Mouse (Mus musculus) spleen, adult 12 weeks (tissue): ENCODE results near the gene Sorbs2.

Source experiments
- DNase-seq: peaks from one replicate; pipeline ENCODE4 v3.0.0; 2022; ENCODE audit warnings: low spot score

Gene Sorbs2

GRCm38 (mm10) chr8:45507634-45508321 lies at the start of gene Sorbs2:
Gene Sorbs2 (plus strand): TSS chr8:45507788.
- DNase-seq = no peak

DNA sequence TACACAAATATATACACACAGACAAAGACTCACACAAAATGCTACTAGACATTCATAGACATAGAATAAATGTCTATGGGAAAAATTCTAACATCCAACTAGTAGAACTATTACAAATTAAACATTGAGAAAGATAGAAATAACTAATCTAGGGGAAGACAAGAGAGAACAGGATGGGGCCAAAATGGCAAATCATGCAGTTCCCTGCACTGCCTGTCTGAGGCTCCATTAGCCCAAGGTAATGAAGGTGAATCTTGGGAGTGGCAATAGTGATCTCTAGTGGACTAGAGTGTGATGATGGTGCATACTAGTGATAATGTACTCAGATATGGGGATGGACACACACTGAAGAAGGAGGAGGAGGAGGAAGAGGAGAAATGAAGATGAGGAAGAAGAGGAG lies 49.7 kb upstream of the Sorbs2 start:
- DNase-seq = no peak

- DNase-seq = no peak
Observed at GRCm38 (mm10) chr8:45469006-45469405, 38.6 kb upstream of the Sorbs2 start.

GRCm38 (mm10) chr8:45469507-45470178 lies 37.9 kb upstream of the Sorbs2 start:
- DNase-seq = no peak

- no peak for DNase-seq
Observed at GRCm38 (mm10) chr8:45480886-45481285, 26.7 kb upstream of the Sorbs2 start.

GRCm38 (mm10) chr8:45486281-45486680 lies 21.3 kb upstream of the Sorbs2 start:
- no peak for DNase-seq

- DNase-seq = no peak
Observed at GRCm38 (mm10) chr8:45503971-45504370, 3.6 kb upstream of the Sorbs2 start.

DNA sequence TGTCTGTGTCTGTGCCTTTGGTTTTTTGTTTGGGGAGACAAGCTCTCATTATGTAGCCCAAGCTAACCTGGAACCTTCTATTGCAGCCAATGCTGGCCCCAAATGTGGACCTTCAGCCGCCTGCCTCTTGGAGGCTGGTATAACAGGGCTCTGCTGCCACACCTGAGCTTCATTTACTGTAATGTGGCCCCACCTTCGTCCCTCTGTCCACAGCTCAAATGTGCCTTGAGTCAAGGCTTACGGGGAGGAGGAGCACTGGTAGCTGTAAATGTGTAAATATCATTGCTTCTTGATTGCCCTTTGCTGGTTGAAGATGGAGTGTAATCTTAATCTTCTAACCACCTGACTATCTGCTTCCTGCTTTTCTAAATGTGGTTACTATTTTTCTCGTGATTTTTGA lies 1.2 kb upstream of the Sorbs2 start:
- no peak for DNase-seq

- DNase-seq = no peak
Observed at GRCm38 (mm10) chr8:45507277-45507633, 333 bp upstream of the Sorbs2 start.

DNA sequence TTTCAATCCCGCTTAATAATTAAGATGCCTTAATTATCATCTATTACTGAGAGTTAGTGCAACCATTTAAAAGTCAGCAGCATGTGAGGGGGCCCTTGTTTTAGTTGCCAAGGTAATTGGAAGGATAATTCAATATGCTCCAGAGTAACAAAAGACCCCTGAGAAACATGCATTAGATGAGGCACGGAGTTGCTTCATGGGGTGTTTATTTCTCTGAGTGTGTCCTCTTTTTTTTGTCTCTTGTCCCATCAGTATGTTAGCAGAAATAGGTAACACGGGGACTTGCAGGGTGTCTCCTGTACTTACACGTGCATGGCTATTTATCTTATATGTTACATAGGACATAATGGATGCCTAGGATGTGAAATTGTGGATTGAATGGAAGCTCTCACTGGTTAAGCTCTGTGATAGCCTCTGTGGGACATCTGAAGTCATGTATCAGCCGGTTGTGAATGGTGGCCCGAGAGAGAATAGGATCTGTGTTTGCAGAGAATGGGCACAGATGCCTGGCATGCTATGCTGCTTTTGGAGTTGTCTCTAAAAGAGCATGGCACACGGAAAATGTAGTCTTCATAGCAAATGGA lies 1.0 kb downstream of the Sorbs2 start:
- no peak for DNase-seq

DNA sequence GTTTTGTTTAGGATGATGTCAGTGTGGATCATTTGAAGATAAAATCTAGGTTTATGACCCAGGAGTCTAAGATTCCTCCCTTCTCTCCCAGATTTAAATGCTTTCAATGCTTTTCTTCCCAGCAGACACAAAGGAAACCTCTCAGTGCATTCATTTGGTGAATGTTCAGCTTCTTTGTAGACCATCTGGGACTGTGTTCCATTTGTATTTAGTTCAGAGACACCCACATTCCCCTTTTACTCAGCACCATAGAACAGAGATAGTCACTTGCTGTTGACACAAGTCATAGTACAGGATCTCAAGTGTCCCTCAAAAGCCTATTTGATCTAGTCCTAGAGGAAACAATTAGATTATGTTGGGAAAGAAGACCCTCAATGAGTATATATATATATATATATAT lies 4.8 kb downstream of the Sorbs2 start:
- DNase-seq = no peak

DNA sequence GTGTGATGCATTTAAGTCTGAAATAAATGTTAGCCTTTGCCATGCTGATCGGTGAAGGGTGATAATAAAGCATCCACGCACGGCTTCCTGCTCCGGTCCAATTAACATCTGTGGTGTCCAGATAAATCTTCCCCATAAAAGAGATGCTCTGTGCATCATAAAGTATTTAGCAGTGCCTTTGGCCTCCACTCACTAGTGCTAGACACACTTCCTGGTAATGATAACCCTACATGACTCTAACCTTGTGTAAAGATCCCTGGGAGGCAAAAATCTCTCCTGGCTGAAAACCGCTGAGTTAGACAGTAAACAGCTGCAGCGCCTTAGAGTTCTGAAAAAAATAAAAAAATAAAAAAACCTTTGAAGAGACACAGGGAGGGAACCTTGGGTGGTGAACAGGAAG lies 14.0 kb downstream of the Sorbs2 start:
- DNase-seq = no peak

DNA sequence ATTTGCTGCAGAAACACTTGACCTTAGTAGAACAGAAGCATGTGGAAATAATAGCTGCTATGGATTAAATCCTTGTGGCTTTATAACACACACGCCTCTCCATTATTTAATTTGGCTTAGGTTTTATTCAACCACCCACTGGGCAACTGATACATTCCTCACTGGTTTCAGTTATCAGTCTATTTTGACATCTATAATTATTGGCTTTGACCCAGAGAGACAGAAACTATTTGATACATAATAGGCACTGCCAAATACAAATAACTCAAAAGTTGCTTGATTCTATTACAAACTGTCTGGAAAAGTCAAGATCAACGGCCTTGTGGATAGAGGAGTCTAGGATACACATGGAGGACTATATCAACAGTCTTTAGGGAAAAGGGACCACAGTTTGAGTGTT lies 20.1 kb downstream of the Sorbs2 start:
- DNase-seq = no peak

DNA sequence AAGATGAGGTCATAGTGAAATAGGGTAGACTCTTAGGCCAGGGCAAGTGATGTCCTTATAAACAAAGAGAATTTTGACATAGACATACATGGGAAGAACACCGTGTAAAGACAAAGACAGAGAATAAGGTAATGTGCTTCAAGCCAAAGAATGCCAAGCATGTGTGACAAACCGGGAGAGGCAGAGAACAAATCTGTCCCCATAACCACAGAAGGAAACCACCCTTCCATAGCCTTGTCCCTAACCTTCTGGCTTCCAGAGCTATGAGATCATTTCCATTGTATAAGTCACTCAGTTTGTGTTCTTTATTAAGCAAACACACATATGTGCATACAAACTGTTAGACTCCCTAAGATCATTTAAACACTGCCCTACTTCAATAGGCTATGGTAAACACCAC lies 21.3 kb downstream of the Sorbs2 start:
- no peak for DNase-seq

GRCm38 (mm10) chr8:45536578-45536977 lies 29.0 kb downstream of the Sorbs2 start:
- DNase-seq = no peak

- DNase-seq = no peak
Observed at GRCm38 (mm10) chr8:45540513-45540912, 32.9 kb downstream of the Sorbs2 start.

DNA sequence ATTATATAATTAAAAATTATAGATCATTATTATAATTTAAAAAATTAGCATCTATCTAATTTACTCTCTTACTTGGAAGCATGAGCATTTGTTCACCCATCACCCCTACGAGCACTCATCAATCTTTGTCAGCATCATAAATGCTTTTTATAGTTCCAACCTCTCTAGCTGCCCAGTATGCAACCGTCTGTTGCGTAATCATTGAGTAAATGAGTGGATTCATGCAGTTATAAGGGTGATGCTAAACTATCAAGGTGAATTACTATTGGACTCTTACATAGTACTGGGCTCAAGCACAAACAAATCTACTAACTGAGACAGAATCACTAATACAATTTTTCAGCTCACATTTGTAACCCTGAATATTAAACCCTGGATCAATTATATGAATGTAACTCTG lies 44.6 kb downstream of the Sorbs2 start:
- DNase-seq = no peak

DNA sequence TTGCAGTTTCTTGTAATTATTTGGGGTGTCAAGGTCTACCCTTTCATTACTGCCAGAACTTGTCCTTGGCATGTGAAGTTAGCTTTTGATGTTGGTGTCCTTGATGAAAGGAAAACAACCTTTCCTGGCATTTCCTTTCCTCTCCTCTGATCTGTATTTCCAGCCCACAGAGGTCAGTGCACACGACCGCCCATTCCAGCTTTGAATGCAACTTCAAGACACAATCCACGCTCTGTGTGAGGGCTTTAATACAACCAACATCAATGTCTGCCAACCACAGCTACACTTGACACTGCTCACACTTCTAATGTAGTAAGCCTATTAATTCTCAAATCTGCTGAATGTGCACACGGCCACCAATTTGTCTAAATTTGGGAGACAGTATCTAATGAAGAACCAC lies 47.0 kb downstream of the Sorbs2 start:
- DNase-seq = no peak

DNA sequence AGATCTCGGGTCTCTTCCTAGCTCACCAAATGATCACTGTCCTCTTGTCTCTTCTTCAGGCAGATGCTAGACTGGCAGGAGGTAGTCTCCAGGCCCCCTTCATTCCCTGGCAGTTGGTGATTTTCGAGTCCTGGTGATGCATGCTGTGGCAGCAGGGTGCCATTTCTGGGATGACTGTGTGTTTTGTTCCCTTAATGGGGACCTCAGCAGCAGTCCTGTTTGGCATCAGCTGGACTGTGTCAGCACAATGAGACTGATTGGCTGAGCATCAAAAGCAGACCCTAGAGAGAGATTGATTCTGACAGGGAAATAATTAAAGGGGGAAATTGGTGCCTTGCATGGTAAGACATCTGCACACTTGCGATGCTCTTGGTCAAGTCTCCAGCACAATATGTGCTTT lies 50.3 kb downstream of the Sorbs2 start:
- DNase-seq = no peak

DNA sequence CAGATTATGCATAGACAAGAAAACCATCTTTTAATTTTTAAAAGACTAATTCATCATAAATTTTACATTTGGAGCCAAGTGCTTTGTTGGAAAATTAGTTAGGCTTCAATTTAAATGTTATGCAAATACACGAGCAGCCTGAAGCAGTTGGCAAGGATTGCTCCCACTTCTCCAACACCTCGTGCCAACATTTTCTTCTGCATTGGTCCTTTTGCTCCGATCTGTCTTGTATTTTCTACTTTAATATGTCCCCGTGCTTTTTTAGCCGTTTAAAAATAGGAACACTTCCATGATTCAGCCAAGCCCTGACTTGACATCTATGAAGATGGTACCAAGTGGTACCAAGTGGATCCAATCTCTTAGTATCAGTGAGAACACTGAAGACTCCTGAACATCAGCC lies 50.8 kb downstream of the Sorbs2 start:
- no peak for DNase-seq

- DNase-seq = no peak
Observed at GRCm38 (mm10) chr8:45559176-45559820, 51.7 kb downstream of the Sorbs2 start.

DNA sequence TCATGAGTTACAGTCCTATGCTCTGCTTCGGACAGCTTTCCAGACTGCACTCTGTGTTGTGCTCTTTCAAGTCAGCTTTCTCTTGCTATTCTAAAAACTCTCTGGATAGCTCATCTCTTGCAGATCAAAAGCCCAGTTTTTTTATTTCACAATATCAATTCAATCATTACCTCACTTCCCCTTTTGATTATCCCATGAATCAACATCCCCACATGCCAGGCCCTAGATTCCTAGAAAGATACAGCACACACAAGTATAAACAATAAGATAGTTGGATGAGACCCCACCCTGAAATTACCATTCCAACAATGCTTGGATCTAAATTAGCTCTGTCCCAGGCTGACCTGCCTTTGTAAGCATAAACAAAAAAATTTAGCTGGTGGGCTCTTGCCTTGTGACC lies 57.6 kb downstream of the Sorbs2 start:
- no peak for DNase-seq

DNA sequence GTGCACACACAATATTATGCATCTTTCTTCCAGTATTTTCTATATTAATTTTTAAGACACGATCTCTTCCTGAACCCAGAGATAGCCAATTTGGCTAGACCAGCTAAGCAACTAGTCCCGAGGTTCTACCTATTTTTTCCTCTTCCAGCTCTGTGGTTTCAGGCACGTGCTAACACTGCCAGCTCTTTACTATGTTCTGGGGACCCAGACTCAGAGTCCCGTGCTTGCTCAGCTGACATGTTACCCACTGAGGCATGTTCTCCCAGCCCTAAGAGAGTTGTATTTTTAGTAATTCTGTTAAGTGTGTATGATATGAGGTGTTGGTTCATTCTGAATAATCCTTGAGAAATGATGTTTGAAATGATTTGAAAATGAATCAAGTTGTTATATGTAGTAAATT lies 62.5 kb downstream of the Sorbs2 start:
- DNase-seq = no peak
